Mouse (Mus musculus): ENCODE data around the gene Ccdc125. TPM values are rescaled to one million over a fixed set of nuclear protein-coding genes. Genes with fewer than 3 reads are reported as not detected.

Gene Ccdc125
- total RNA-seq (2021): under 1 TPM in 1 of 2 experiments, not detected in 1; 0.59 TPM
- long read RNA-seq, experiment 1: 0 reads
- long read RNA-seq, experiment 2: 0 reads

GRCm38 (mm10) chr13:100669291-100670022 is at the start of gene Ccdc125:
Ccdc125 (plus strand) TSS chr13:100669717.
- intact Hi-C loops (cut with DNase I): no loop called here
- TF ChIP-seq CTCF (IDR thresholded peaks at IDR 0.05): no peak
- H3K27ac ChIP-seq: no peak within 1 kb of the TSS
- no peak for DNase-seq (ENCODE audit: extremely low spot score in 1 of 2, low spot score in 2 of 2)
- H3K4me3 ChIP-seq: peak within 1 kb of the TSS; percentile 40

- TF ChIP-seq CTCF (IDR thresholded peaks at IDR 0.05): no peak
- no peak overlapping the region for H3K27ac ChIP-seq
- intact Hi-C loops (cut with DNase I): loop anchor here (10.0 kb wide), 1 partner anchor 193 kb away; no protein-coding TSS in a partner anchor
- H3K4me3 ChIP-seq: no peak overlapping the region
- no peak for DNase-seq (ENCODE audit: extremely low spot score in 1 of 2, low spot score in 2 of 2)
Observed at GRCm38 (mm10) chr13:100622241-100622640, 47.3 kb upstream of the Ccdc125 start.

DNA sequence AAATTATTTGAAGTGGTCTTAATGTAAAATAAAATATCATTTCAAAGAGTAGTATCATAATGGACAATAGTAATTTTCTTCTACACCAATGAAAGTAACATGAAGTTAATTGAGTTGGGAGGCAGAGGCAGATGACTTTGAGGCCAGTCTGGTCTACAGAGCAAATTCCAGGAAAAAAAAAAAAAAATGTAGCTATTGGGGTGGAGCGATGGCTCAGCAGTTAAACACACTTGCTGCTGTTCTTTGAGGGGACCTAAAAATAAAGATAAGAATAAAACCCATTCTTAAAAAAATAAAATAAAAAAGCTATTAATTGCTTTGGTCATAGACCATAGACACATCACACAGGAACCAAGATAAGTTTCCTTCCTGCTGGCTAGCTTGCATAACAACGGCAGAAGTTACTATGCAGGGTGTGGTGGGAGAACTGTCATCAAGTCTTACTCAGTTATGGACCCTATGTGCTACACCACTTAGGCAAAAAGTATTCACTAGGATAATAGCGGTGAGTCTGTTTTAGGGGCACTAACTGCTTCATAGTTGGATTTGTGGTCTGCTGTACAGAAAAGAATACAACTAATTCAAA is 35.3 kb upstream of the Ccdc125 start:
- no peak for TF ChIP-seq CTCF (IDR thresholded peaks at IDR 0.05)
- intact Hi-C loops (cut with DNase I): no loop called here
- Histone ChIP-seq H3K27ac (no peak overlapping the region), H3K4me3 (no peak overlapping the region)
- DNase-seq (ENCODE audit: extremely low spot score in 1 of 2, low spot score in 2 of 2): no peak

DNA sequence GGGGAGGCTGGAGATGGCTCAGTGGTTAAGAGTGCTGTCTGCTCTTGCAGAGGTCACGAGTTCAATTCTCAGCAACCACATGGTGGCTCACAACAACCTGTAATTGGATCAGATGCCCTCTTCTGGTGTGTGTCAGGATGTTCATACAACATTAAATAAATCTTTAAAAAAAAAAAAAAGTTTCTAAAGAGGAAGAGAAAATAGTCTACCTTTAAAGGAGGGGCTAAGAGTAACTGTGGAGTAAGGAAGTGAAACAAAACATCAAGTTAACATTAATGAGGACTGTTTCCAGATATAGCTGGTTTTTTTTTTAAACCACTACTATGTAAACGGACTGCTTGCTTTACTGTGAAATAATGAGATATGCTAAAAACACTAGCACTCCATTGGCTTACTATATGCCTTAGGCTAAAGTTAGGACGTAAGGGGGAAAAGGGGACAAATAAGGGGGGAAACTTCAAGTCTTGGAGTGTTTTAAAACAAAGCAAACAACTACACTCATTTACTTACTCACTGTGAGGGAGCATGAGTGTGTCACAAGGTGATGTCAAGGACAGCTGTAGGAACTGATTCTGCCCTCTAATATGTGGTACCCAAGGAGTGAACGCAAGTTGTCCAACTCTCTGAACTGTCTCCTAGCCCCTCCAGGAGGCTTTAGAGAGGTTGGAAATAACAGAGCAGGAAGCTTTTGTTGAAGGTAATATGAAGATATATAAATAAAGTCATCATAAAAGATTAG is 26.9 kb upstream of the Ccdc125 start:
- no peak overlapping the region for H3K4me3 ChIP-seq
- TF ChIP-seq CTCF (IDR thresholded peaks at IDR 0.05): no peak
- intact Hi-C loops (cut with DNase I): no loop called here
- H3K27ac ChIP-seq: no peak overlapping the region
- no peak for DNase-seq (ENCODE audit: extremely low spot score in 1 of 2, low spot score in 2 of 2)

- DNase-seq (ENCODE audit: extremely low spot score in 1 of 2, low spot score in 2 of 2): no peak
- no peak for TF ChIP-seq CTCF (IDR thresholded peaks at IDR 0.05)
- intact Hi-C loops (cut with DNase I): no loop called here
- no peak overlapping the region for H3K27ac ChIP-seq
- no peak overlapping the region for H3K4me3 ChIP-seq
Observed at GRCm38 (mm10) chr13:100648223-100648622, 21.3 kb upstream of the Ccdc125 start.

DNA sequence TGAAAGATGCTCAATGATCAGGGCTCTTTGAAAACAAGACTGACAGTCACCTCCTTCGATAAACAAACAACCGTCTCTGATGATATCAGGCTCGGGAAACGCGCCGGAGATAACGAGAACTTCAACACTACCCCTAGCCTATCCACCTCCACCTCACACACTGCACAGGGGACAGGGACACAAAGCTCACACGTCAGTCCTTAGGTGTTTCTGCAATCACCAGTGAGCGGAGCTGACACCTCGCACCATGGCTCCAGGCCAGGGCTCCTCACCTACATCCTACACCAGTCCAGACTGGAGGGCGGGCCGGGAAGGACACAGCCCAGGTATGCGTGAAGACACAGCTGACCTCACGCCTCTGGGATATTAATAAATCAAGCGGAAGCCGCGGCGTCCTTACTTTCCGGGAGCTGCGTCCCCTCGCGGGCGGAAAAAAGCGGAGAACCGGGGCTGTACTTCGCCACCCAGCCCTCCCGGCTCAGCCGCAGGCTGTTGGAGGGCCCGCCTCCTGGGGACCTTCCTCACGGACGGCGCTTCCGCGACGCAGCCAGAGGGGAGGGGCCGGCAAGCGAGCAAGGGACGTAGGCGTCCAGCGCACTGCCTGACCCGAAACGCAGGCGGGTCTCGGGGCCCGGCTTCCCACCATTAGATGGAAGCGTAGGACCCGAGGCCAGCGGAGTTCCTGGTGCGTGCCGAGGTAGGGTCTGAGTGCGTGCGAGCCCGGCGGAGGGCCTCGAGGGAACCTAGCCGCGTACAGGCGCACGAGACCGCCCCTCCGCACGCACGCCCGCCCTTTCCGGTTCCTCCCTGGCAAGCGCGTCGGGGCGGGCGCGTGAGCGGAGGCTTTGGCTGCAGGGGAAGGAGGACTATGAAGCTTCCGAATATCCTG is 18.7 kb upstream of the Ccdc125 start, which contains the start of the genes Ak6 and Rad17:
Gene Ak6 (plus strand): TSS at position 430 of the 889 bp plus-strand sequence.
Gene Rad17 (minus strand): TSS at position 502 of the 889 bp plus-strand sequence.
- peak; percentile 2 for TF ChIP-seq CTCF (IDR thresholded peaks at IDR 0.05)
- H3K27ac ChIP-seq: peak within 1 kb of the TSS; percentile 100
- intact Hi-C loops (cut with DNase I): loop anchor here (2.0 to 5.0 kb wide), 2 partner anchors 82 to 548 kb away; partner anchors contain the start of gene Cdk7
- DNase-seq (ENCODE audit: extremely low spot score in 1 of 2, low spot score in 2 of 2): peak; percentile 94 to 98
- peak within 1 kb of the TSS; percentile 93 for H3K4me3 ChIP-seq

DNA sequence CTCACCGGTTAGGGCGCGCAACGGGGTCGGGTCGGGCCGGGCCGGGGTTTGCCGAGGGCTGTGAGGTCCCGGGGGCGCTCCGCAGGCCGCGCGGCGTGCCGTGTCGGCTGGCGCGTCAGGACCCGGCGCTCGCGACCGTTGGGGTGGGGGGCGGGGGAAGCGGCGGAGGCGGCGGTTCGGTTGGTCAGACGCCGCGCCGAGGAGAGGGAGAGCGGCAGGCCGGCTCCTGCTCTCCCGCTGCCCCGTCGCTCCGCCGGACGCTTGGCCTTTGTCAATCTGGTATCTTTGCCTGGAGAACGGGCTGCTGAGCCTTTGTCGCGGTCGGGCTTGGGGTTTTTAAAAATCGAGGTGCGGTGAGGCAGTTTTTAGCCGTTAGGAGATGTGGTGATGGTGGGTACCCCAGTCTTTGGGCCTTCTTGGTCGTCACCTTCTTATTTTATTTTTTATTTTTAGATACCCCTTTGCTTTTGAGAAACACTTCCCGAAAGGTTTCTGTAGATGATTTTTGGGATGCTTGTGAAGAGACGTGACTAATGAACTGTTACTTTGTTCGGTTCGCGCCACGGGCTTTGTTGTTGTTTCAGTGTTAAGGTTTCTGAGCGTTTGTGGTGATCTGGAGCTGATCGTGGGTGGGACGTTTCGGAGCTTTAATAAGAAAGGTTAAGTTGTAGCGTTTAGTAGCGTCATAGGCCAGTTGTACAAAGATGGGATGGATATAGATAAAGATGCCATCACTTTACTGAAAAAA is 17.9 kb upstream of the Ccdc125 start, which contains the start of gene Taf9:
Gene Taf9 (plus strand): TSS at position 141 of the 748 bp plus-strand sequence.
- Histone ChIP-seq H3K4me3 (peak within 1 kb of the TSS; percentile 93), H3K27ac (peak within 1 kb of the TSS; percentile 100)
- DNase-seq (ENCODE audit: extremely low spot score in 1 of 2, low spot score in 2 of 2): no peak
- TF ChIP-seq CTCF (IDR thresholded peaks at IDR 0.05): no peak
- intact Hi-C loops (cut with DNase I): loop anchor here (2.0 to 5.0 kb wide), 2 partner anchors 81 to 549 kb away; partner anchors contain the start of gene Cdk7

DNA sequence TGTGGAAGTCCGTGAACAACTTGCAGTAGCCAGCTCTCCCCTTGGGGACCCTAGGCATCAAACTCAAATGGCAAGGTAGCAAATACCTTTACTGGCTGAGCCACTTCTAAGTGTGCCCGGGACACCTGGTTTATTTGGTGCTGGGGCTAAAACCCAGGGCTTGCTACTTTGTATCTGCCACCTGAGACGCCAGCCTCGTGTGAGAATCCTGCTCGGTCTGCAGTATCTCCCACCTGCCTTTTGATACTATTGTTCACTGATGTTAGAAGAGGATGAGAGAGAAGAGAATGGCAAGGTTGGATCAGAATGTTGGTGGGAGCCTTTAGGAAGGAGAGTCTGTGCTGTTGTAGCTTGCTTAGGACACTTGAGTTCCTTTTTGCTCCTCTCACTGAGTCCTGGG is 11.4 kb upstream of the Ccdc125 start:
- TF ChIP-seq CTCF (IDR thresholded peaks at IDR 0.05): no peak
- intact Hi-C loops (cut with DNase I): no loop called here
- Histone ChIP-seq H3K4me3 (no peak overlapping the region), H3K27ac (no peak overlapping the region)
- no peak for DNase-seq (ENCODE audit: extremely low spot score in 1 of 2, low spot score in 2 of 2)

DNA sequence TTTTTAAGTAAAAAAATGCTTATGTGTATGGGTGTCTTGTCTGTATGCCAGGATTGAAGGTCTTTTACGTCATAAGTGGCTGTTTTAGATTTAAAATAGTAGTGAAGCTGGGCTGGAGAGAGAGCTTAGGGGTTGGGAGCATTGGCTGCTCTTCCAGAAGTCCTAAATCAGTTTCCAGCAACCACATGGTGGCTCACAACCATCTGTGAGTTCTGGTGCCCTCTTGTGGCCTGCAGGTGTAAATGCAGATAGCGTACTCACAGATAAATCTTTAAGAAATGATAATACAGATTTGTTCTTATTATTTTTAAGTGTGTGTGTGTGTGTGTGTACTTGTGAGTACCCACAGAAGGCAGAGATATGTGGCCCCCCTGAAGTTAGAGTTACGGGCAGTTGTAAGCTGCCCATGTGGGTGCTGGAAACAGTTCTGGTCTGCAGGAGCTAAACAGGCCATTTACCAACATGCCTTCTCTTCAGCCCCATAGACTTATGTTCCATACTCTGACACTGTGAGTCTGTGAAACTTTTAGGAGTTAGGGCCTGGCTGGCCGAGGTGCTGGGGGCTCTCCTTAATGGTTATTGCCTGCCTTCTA is 9.6 kb upstream of the Ccdc125 start:
- no peak overlapping the region for H3K27ac ChIP-seq
- peak; percentile 84 for TF ChIP-seq CTCF (IDR thresholded peaks at IDR 0.05)
- peak in 1 of 2 experiments; percentile 43 for DNase-seq (ENCODE audit: extremely low spot score in 1 of 2, low spot score in 2 of 2)
- H3K4me3 ChIP-seq: no peak overlapping the region
- intact Hi-C loops (cut with DNase I): no loop called here

- intact Hi-C loops (cut with DNase I): no loop called here
- H3K4me3 ChIP-seq: peak overlapping the region; percentile 40
- no peak overlapping the region for H3K27ac ChIP-seq
Observed at GRCm38 (mm10) chr13:100670181-100670741, 744 bp downstream of the Ccdc125 start.

More at GRCm38 (mm10) chr13:100670181-100670741, 744 bp downstream of the Ccdc125 start:
- no peak for TF ChIP-seq CTCF (IDR thresholded peaks at IDR 0.05)
- DNase-seq (ENCODE audit: extremely low spot score in 1 of 2, low spot score in 2 of 2): no peak

Data from left cerebral cortex, adult 2 months (tissue).